Mouse (Mus musculus) kidney, postnatal 36 days (tissue): ENCODE results near the gene Ddc.
A peak's percentile ranks its signal among the peaks of the same experiment; 100 is the strongest.

Source experiments
- DNase-seq, 2 experiments: peaks; one replicate each; pipeline ENCODE4 v3.0.0; 2021 to 2022; ENCODE audit warnings: mixed read lengths in 2 of 2

Ddc gene

DNA sequence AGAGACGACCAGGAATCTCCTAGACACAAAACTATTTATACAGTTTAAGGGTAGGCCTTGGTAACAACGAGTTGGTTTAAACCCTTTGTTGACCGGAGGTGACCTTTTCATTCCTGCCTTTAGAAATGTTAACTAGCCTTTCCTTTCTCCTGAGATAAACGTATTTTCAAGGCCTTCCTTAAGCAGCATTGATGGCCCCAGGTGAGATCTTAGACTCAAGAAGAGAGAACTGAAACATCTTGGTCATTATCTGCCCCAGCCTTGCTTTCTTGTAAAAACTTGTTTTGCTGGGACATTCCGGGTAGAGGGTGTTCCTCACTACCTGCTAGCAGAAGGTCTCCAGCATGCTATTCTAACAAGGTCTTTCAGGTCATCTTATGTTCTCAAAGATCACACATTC, 7.1 kb upstream of the Ddc start:
- no peak for DNase-seq

- no peak for DNase-seq
These were observed 3.6 kb upstream of the Ddc start for GRCm38 (mm10) chr11:11901509-11901908.

GRCm38 (mm10) chr11:11898496-11898895, 552 bp upstream of the Ddc start:
- peak in 1 of 2 experiments; percentile 52 for DNase-seq

- no peak for DNase-seq
These were observed 2.5 kb downstream of the Ddc start for GRCm38 (mm10) chr11:11895479-11895878.

GRCm38 (mm10) chr11:11893769-11894168, 4.2 kb downstream of the Ddc start:
- DNase-seq: peak in 1 of 2 experiments; percentile 35

DNA sequence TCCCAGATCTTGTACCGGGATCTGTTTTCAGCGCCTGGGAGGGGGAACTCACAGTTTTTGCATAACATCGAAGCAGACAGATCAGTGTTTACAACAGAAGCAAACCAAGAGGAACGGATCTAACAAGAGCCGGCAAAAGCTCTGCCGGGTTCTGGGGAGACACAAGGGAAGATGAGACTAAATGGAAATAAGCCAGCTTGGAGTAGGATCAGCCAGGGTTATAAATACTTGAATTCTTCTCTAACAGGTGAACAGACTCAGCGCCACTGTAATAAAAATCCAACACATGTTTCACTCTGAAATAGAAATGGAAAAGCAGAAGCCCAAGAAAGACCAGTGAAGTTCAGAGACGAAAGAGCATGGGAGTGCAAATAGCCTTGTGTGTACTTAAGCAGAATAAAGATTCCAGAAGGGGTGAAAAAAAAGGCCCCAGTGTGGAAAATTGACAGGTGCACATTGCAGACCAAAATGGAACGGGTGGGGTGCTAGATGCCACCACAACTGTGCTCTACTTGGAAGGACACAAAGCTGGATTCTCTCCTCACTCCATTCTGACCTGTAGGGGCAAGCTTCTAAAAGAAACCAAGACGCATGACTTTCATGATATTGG, 4.8 kb downstream of the Ddc start:
- no peak for DNase-seq

DNA sequence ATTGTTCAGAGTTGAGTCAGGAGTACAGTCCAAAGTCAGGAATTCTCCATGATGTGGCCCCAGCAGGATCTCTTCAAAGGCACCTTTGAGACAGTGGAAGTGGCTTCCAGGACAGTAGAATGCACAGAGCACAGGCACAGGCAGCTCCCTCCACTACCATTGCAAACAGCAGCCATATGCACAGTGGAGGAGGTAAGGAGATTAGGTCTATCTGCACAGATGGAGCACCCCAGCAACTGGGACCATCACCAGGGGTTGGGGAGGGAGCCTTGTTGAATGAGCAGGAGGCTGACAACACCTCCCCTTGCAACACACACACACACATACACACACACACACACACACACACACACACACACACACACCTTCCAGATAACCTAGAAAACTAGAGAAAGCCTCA, 6.1 kb downstream of the Ddc start:
- DNase-seq: no peak

DNA sequence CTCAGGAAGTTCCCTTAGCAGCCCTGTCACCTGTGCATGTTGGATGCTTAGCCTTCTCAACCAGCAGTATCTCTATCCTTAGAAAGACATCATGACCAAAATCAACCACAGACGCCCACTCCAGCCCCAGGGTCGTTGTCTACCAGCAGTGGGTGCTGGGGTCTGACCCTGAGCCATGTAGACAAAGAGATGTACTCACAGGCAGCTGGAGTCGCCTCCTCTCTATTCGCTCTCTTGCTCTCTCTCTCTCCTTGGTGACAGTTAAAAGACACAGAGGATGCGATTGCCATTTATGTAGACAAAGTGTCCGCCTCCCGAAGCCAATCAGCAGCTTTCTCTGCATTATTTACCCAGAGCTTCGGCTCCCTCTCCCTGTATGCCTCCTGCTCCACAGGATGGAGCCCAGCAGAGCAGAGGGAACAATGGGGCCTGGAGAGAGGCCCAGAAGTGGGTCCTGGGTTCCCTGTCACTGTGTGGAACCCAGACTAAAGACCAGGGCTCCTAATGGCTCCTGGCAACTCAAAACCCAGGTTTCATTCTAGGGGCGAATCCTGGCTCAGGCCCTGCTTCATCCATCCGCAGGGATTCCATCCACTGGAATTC, 7.7 kb downstream of the Ddc start:
- no peak for DNase-seq

DNA sequence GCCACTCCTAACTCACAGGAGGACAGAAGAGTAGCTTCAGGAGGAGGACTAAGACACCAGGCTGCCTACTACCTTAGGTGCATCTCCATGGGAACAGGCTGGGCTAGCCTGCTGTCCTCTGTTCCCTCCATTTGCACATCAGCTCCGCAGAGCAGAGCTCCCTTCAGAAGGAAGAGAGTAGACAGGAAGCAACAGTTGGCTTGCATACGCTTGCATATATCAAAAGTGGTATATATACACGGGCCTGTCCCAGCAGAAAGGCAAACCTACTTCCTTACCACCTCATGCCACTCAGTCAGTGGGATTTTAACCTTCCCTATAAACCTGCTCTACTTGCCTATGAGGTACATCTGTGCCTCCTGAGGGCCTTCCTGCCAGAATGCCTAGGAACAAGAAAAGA, 9.2 kb downstream of the Ddc start:
- DNase-seq: no peak

GRCm38 (mm10) chr11:11888051-11888450, 9.9 kb downstream of the Ddc start:
- DNase-seq: no peak

- no peak for DNase-seq
These were observed 11.4 kb downstream of the Ddc start for GRCm38 (mm10) chr11:11886403-11886998.

DNA sequence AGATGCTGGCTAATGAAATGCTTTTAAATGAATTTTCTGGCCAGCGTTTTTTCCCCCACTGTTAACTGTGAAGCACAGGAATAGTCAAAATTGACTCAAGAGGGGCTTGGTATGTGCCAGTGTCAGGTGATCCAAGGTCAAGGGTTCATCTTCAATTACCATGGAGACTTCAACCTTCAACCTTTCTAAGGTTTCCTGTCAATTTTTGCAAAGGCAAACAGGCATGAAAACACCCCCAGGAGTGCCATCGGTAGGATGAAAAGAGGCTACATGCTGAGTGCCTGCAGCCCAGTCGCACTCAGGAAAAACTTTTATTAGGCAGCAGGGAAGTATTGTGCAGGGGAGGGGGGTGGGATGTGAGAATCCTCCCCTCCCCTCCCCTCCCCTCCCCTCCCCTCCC, 12.0 kb downstream of the Ddc start:
- DNase-seq: peak; percentile 51 to 66

DNA sequence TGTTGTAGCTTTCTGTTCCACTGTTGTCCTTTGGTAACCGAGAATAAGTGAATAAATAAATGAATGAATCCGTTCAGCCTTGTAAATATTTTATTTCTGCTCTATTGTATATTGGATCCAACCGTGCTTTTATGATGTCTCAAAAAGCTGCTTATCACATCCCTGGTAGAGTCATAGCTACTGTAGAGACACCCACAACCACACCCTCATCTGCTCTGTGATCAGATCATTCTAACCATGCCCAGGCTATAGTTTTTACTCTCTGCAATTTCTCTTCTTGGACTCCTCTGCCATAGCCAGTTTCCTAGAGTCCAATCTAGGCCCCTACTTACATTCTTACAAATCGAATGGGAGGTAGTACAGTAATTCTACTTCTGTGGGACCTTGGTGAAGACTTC, 12.7 kb downstream of the Ddc start:
- no peak for DNase-seq

DNA sequence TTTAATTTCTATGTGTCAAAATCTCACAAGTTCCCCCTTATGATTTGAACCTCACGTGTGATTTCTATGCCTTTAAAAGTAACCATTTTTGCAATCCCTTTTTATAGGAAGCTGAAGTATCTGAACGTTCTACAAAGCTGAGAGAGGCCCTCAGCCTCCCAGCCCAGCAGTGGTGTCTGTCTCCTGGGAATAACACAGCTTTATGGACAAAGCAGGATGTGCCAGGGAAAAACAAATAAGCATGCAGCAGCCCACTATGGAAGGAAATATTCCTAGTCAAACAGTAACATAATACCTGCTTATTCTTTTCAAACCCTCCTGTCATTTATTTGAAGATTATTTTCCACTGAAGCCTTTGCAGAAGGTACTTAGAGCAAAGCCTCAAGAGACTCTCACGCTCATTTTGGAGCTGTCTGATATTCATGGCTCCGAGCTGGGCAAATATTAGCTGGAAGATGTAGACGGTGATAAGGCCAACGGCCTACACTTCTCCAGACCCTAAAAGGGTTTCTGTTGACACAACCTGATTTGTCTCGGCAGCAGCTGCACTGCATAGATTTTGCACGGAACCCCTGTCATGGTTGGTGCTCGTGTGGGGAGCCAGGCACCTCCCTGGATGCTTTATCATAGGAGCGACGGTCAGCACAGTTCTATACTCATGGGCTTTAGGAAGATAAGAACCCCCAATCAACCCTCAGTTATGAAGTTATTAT, 13.3 kb downstream of the Ddc start:
- DNase-seq: no peak

GRCm38 (mm10) chr11:11881783-11882155, 16.2 kb downstream of the Ddc start:
- DNase-seq: no peak

DNA sequence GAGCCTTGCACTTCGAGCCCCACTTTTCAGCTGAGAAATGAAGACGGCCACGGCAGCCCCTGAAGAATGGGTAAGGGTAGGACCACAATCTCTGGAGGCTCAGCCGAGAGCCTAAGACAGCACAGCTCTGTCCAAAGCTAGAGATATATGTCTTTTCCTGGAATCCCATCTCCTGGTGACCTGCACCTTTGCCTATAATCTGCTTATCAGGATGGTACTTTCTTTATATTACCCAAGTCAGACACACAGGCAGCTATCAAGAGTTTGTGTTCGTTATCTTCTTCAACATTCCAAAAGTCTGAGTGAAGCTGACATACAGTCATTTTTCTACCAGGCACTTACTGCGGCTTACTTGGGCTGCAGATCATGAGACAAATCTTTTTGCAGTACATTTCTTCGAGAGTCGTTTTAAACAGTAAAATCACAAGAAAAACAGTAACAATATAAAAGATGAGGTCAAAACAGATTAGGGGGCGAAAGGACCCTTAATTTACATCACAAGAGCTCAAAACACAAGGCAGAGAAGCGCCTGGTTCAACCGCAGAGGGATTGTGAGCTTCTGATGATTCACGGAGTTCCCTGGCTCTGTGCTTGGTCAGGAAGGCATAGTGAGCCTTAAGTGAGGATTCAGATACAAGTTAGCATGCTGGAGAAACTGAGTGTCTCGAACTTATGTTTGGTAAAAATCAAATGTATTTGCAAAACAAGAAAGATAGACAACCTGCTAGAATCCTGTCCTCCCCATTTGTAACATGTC, 16.7 kb downstream of the Ddc start:
- DNase-seq: no peak

DNA sequence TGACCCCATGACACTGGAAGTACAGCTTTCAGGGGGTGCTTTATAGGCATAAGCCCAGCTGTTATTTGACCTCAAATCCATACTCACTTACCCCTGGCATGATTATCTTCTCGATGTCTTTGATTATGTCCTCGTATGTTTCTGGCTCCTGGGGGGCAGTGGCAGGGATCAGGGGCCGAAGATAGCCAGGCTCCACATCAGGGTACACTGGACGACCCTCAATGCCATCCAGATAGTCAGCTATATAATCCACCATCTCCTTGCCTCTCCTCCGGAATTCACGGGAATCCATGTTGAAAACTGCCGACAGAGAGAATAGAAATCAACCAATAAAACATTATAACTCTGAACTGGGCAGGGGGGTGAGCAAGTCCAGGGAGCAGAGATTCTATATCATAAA, 17.6 kb downstream of the Ddc start:
- DNase-seq: no peak

DNA sequence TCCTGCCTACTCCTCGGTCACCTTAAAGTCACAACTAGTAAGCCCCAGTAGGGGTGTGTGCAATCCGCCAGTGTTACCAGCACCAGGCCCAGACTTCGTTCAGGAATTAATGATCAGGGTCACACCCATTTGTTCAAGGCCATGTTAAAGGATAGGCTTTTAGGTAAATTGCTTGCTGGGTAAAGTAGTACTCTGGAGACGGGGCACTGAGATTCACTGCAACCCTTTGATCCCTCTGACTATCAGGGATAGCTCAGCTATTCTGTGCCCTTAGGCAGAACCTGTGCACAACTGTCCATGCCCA, 18.3 kb downstream of the Ddc start:
- no peak for DNase-seq

GRCm38 (mm10) chr11:11878981-11879698, 18.8 kb downstream of the Ddc start:
- no peak for DNase-seq

GRCm38 (mm10) chr11:11878278-11878980, 19.5 kb downstream of the Ddc start:
- DNase-seq: peak in 1 of 2 experiments; percentile 14

DNA sequence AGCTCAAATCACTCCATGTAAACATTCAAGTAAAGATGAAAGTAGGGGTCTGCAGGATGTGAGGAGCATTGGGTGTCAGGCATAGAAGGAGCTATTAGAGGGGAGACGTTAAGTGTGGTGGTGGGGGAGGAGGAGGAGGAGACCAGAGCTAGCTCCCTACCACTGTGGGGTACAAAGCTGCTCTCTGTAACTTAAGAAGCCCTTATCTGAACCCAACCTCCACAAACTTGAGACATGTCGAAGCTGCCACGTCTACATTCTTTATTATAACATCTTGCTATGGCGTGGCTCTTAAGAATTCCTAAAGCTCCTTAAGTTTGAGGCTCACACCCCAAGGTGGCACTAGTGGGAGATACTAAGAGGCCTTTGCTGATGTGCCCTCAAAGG, 20.1 kb downstream of the Ddc start:
- no peak for DNase-seq

DNA sequence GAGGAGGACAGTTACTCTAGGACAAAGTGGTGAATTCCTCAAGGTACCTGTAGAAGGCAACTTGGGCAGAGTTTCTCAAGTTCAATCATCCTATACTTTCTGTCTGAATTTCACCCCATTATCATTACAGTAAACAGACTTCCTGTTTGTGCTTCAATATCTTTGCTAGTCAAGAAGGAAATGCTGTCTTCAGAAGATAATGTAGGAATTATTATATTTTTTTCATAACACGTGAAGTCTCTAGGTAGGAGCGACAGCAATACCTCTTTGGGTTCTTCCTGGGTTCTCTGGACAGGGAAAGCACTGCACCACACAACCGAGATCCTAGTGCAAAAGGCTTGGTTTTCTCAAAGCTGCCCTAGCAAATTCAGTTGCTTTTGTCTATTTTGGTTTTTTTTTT, 21.6 kb downstream of the Ddc start:
- no peak for DNase-seq
